Mouse (Mus musculus) skeletal muscle tissue, adult 2 months (tissue): ENCODE measurements at regions not wholly inside any gene's neighbourhood (a gene's known extent, or its start where the extent isn't known, plus 50 kb on each side); places are given as distances from the start of the nearest gene placed in this dataset.
A peak's percentile ranks its signal among the peaks of the same experiment; 100 is the strongest.

Experiments
- DNase-seq: peaks from one replicate; pipeline ENCODE4 v3.0.0-alpha.2; 2012; ENCODE audit warnings: low read depth, low spot score

- DNase-seq = no peak
Measured at GRCm38 (mm10) chr15:51643772-51644311, 2240.9 kb upstream of the Gm7489 start.

GRCm38 (mm10) chr15:51646304-51646703 lies 2238.4 kb upstream of the Gm7489 start:
- no peak for DNase-seq

GRCm38 (mm10) chr15:51652497-51652896 lies 2232.2 kb upstream of the Gm7489 start:
- DNase-seq = no peak

GRCm38 (mm10) chr15:51657621-51658020 lies 2227.1 kb upstream of the Gm7489 start:
- DNase-seq = no peak

GRCm38 (mm10) chr15:51668340-51668739 lies 2216.4 kb upstream of the Gm7489 start:
- DNase-seq = no peak

GRCm38 (mm10) chr15:51671667-51672372 lies 2212.9 kb upstream of the Gm7489 start:
- no peak for DNase-seq

- DNase-seq = no peak
Measured at GRCm38 (mm10) chr15:51673483-51673882, 2211.2 kb upstream of the Gm7489 start.

- no peak for DNase-seq
Measured at GRCm38 (mm10) chr15:51675291-51675690, 2209.4 kb upstream of the Gm7489 start.

- no peak for DNase-seq
Measured at GRCm38 (mm10) chr15:51676694-51677093, 2208.0 kb upstream of the Gm7489 start.

GRCm38 (mm10) chr15:51677266-51677665 lies 2207.4 kb upstream of the Gm7489 start:
- no peak for DNase-seq

GRCm38 (mm10) chr15:51679186-51679902 lies 2205.4 kb upstream of the Gm7489 start:
- DNase-seq = no peak

GRCm38 (mm10) chr15:51680494-51680893 lies 2204.2 kb upstream of the Gm7489 start:
- DNase-seq = no peak

- no peak for DNase-seq
Measured at GRCm38 (mm10) chr15:51681191-51681590, 2203.5 kb upstream of the Gm7489 start.

- DNase-seq = no peak
Measured at GRCm38 (mm10) chr15:51682331-51682730, 2202.4 kb upstream of the Gm7489 start.

GRCm38 (mm10) chr15:51687007-51687540 lies 2197.6 kb upstream of the Gm7489 start:
- no peak for DNase-seq

- no peak for DNase-seq
Measured at GRCm38 (mm10) chr15:51689498-51689897, 2195.2 kb upstream of the Gm7489 start.

- DNase-seq = no peak
Measured at GRCm38 (mm10) chr15:51692671-51693070, 2192.0 kb upstream of the Gm7489 start.

GRCm38 (mm10) chr15:51696344-51697016 lies 2188.2 kb upstream of the Gm7489 start:
- peak; percentile 45 for DNase-seq

GRCm38 (mm10) chr15:51704198-51704597 lies 2180.5 kb upstream of the Gm7489 start:
- no peak for DNase-seq

- peak; percentile 93 for DNase-seq
Measured at GRCm38 (mm10) chr15:51709871-51710655, 2174.6 kb upstream of the Gm7489 start.

- DNase-seq = no peak
Measured at GRCm38 (mm10) chr15:51720873-51721308, 2163.8 kb upstream of the Gm7489 start.
